Mouse (Mus musculus): ENCODE results near the gene Lce1a1. TPM values are rescaled to one million over a fixed set of nuclear protein-coding genes. Genes with fewer than 3 reads are reported as not detected.
"Not testable (repeated sequence)": the region's sequence is repeated elsewhere in the genome, so short reads cannot be mapped to it uniquely, and the experiment has no call there.

Gene Lce1a1
- polyA plus RNA-seq (2015; fragmentation: Nextera tagmentation; extraction: Ambion mirVana) = not detected in 2 replicates

- 80% methylated on average over 1 of the region's 1 CpGs for WGBS
- Histone ChIP-seq H3K36me3 (no peaks in the 10 kb centered on the region), H3K4me1 (no peaks in the 10 kb centered on the region), H3K9me3 (no peaks in the 10 kb centered on the region), H3K27ac (no peak within 1 kb of the TSS), H3K9ac (no peak within 1 kb of the TSS), H3K4me2 (no peak within 1 kb of the TSS), H3K27me3 (no peaks in the 10 kb centered on the region), H3K4me3 (no peak within 1 kb of the TSS)
- no peak for ATAC-seq (ENCODE audit: insufficient number of reproducible peaks, insufficient read depth, low FRiP score, low TSS enrichment, low read depth)
These were observed at the start of gene Lce1a1 for GRCm38 (mm10) chr3:92648207-92648606. Gene Lce1a1 (minus strand): TSS chr3:92648307.

GRCm38 (mm10) chr3:92694613-92695012 is 46.5 kb upstream of the Lce1a1 start:
- no peak overlapping the region for H3K4me2 ChIP-seq
- no peaks in the 10 kb centered on the region for H3K4me1 ChIP-seq
- H3K27ac ChIP-seq = no peak overlapping the region
- no peak overlapping the region for H3K9ac ChIP-seq
- no peak for ATAC-seq (ENCODE audit: insufficient number of reproducible peaks, insufficient read depth, low FRiP score, low TSS enrichment, low read depth)
- no peaks in the 10 kb centered on the region for H3K27me3 ChIP-seq
- no peak overlapping the region for H3K4me3 ChIP-seq
- 11% methylated on average over 1 of the region's 1 CpGs for WGBS
- H3K9me3 ChIP-seq = no peaks in the 10 kb centered on the region
- no peaks in the 10 kb centered on the region for H3K36me3 ChIP-seq

- H3K36me3 ChIP-seq = no peaks in the 10 kb centered on the region
- no peaks in the 10 kb centered on the region for H3K27me3 ChIP-seq
- no peaks in the 10 kb centered on the region for H3K9me3 ChIP-seq
- H3K4me1 ChIP-seq = no peaks in the 10 kb centered on the region
- no peak overlapping the region for H3K27ac ChIP-seq
- H3K4me2 ChIP-seq = no peak overlapping the region
- H3K9ac ChIP-seq = no peak overlapping the region
- no peak for ATAC-seq (ENCODE audit: insufficient number of reproducible peaks, insufficient read depth, low FRiP score, low TSS enrichment, low read depth)
- no peak overlapping the region for H3K4me3 ChIP-seq
These were observed 43.6 kb upstream of the Lce1a1 start for GRCm38 (mm10) chr3:92691688-92692087.

GRCm38 (mm10) chr3:92689154-92689553 is 41.0 kb upstream of the Lce1a1 start:
- not testable (repeated sequence) for H3K36me3 ChIP-seq; H3K9ac ChIP-seq; H3K27me3 ChIP-seq; H3K27ac ChIP-seq; H3K4me1 ChIP-seq; H3K9me3 ChIP-seq; H3K4me2 ChIP-seq; H3K4me3 ChIP-seq; ATAC-seq (ENCODE audit: insufficient number of reproducible peaks, insufficient read depth, low FRiP score, low TSS enrichment, low read depth)
- WGBS = 82% methylated on average over 16 of the region's 16 CpGs

- no peak for ATAC-seq (ENCODE audit: insufficient number of reproducible peaks, insufficient read depth, low FRiP score, low TSS enrichment, low read depth)
- 59% methylated on average over 2 of the region's 2 CpGs for WGBS
- no peaks in the 10 kb centered on the region for H3K27me3 ChIP-seq
- no peaks in the 10 kb centered on the region for H3K4me1 ChIP-seq
- no peaks in the 10 kb centered on the region for H3K9me3 ChIP-seq
- H3K9ac ChIP-seq = no peak within 1 kb of the TSS
- H3K4me3 ChIP-seq = no peak within 1 kb of the TSS
- no peaks in the 10 kb centered on the region for H3K36me3 ChIP-seq
- H3K4me2 ChIP-seq = no peak within 1 kb of the TSS
- no peak within 1 kb of the TSS for H3K27ac ChIP-seq
These were observed 39.0 kb upstream of the Lce1a1 start, which contains the start of gene Lce1d for GRCm38 (mm10) chr3:92687110-92687509. Gene Lce1d (minus strand): TSS chr3:92687210.

- Histone ChIP-seq H3K4me2 (no peak within 1 kb of the TSS), H3K27me3 (no peaks in the 10 kb centered on the region), H3K4me3 (no peak within 1 kb of the TSS), H3K9me3 (no peaks in the 10 kb centered on the region), H3K4me1 (no peaks in the 10 kb centered on the region), H3K27ac (no peak within 1 kb of the TSS), H3K9ac (no peak within 1 kb of the TSS), H3K36me3 (no peaks in the 10 kb centered on the region)
- no peak for ATAC-seq (ENCODE audit: insufficient number of reproducible peaks, insufficient read depth, low FRiP score, low TSS enrichment, low read depth)
- WGBS = 92% methylated on average over 4 of the region's 4 CpGs
These were observed 30.8 kb upstream of the Lce1a1 start, which contains the start of gene Lce1c for GRCm38 (mm10) chr3:92678947-92679346. Gene Lce1c (plus strand): TSS chr3:92679247.

- Histone ChIP-seq H3K4me3 (no peak within 1 kb of the TSS), H3K4me1 (no peaks in the 10 kb centered on the region), H3K27me3 (no peaks in the 10 kb centered on the region), H3K9me3 (no peaks in the 10 kb centered on the region), H3K4me2 (no peak within 1 kb of the TSS), H3K36me3 (no peaks in the 10 kb centered on the region), H3K27ac (no peak within 1 kb of the TSS), H3K9ac (no peak within 1 kb of the TSS)
- no peak for ATAC-seq (ENCODE audit: insufficient number of reproducible peaks, insufficient read depth, low FRiP score, low TSS enrichment, low read depth)
These were observed 22.1 kb upstream of the Lce1a1 start, which contains the start of gene Lce1a2 for GRCm38 (mm10) chr3:92670215-92670614. Gene Lce1a2 (minus strand): TSS chr3:92670315.

- Histone ChIP-seq H3K4me2 (no peak within 1 kb of the TSS), H3K4me3 (no peak within 1 kb of the TSS), H3K9me3 (no peaks in the 10 kb centered on the region), H3K9ac (no peak within 1 kb of the TSS), H3K4me1 (no peaks in the 10 kb centered on the region), H3K36me3 (no peaks in the 10 kb centered on the region), H3K27me3 (no peaks in the 10 kb centered on the region), H3K27ac (no peak within 1 kb of the TSS)
- ATAC-seq (ENCODE audit: insufficient number of reproducible peaks, insufficient read depth, low FRiP score, low TSS enrichment, low read depth) = no peak
These were observed 8.7 kb upstream of the Lce1a1 start, which contains the start of gene Lce1b for GRCm38 (mm10) chr3:92656826-92657225. Gene Lce1b (minus strand): TSS chr3:92656926.

GRCm38 (mm10) chr3:92639854-92640253 is 8.3 kb downstream of the Lce1a1 start:
- ATAC-seq (ENCODE audit: insufficient number of reproducible peaks, insufficient read depth, low FRiP score, low TSS enrichment, low read depth) = no peak
- no peaks in the 10 kb centered on the region for H3K27me3 ChIP-seq
- no peaks in the 10 kb centered on the region for H3K36me3 ChIP-seq
- no peak overlapping the region for H3K4me2 ChIP-seq
- 93% methylated on average over 15 of the region's 15 CpGs for WGBS
- no peak overlapping the region for H3K9ac ChIP-seq
- no peaks in the 10 kb centered on the region for H3K9me3 ChIP-seq
- H3K27ac ChIP-seq = no peak overlapping the region
- no peaks in the 10 kb centered on the region for H3K4me1 ChIP-seq
- no peak overlapping the region for H3K4me3 ChIP-seq

- ATAC-seq (ENCODE audit: insufficient number of reproducible peaks, insufficient read depth, low FRiP score, low TSS enrichment, low read depth) = no peak
- no peak overlapping the region for H3K27ac ChIP-seq
These were observed 9.5 kb downstream of the Lce1a1 start for GRCm38 (mm10) chr3:92638653-92638991.

GRCm38 (mm10) chr3:92637745-92638652 is 10.1 kb downstream of the Lce1a1 start:
- H3K9me3 ChIP-seq = no peaks in the 10 kb centered on the region
- no peaks in the 10 kb centered on the region for H3K27me3 ChIP-seq
- no peak for ATAC-seq (ENCODE audit: insufficient number of reproducible peaks, insufficient read depth, low FRiP score, low TSS enrichment, low read depth)
- no peaks in the 10 kb centered on the region for H3K4me1 ChIP-seq
- H3K36me3 ChIP-seq = no peaks in the 10 kb centered on the region
- no peak overlapping the region for H3K27ac ChIP-seq
- no peak overlapping the region for H3K9ac ChIP-seq
- WGBS = 29% methylated on average over 1 of the region's 1 CpGs
- no peak overlapping the region for H3K4me3 ChIP-seq
- H3K4me2 ChIP-seq = no peak overlapping the region

More at GRCm38 (mm10) chr3:92638653-92638991, 9.5 kb downstream of the Lce1a1 start:
- Histone ChIP-seq H3K9ac (no peak overlapping the region), H3K4me2 (no peak overlapping the region), H3K9me3 (no peaks in the 10 kb centered on the region), H3K4me3 (no peak overlapping the region), H3K27me3 (no peaks in the 10 kb centered on the region), H3K36me3 (no peaks in the 10 kb centered on the region), H3K4me1 (no peaks in the 10 kb centered on the region)
- WGBS = 73% methylated on average over 3 of the region's 3 CpGs

GRCm38 (mm10) chr3:92621560-92621959 is 26.5 kb downstream of the Lce1a1 start, which contains the start of gene Lce6a:
Gene Lce6a (minus strand): TSS chr3:92621660.
- no peak for ATAC-seq (ENCODE audit: insufficient number of reproducible peaks, insufficient read depth, low FRiP score, low TSS enrichment, low read depth)
- 78% methylated on average over 2 of the region's 2 CpGs for WGBS
- no peak within 1 kb of the TSS for H3K27ac ChIP-seq

More at GRCm38 (mm10) chr3:92621560-92621959, 26.5 kb downstream of the Lce1a1 start, which contains the start of gene Lce6a:
- H3K4me3 ChIP-seq = no peak within 1 kb of the TSS
- H3K27me3 ChIP-seq = no peaks in the 10 kb centered on the region
- H3K4me1 ChIP-seq = no peaks in the 10 kb centered on the region
- H3K36me3 ChIP-seq = no peaks in the 10 kb centered on the region
- no peak within 1 kb of the TSS for H3K9ac ChIP-seq
- no peaks in the 10 kb centered on the region for H3K9me3 ChIP-seq
- no peak within 1 kb of the TSS for H3K4me2 ChIP-seq
